Mouse (Mus musculus) heart, postnatal 10 days (tissue): ENCODE data around the gene Myl6b. TPM values are rescaled to one million over a fixed set of nuclear protein-coding genes. Genes with fewer than 3 reads are reported as not detected.

Source experiments
- DNase-seq, 2 experiments: peaks; one replicate each; pipeline ENCODE4 v3.0.0; 2021
- intact Hi-C: fragments of 180-260 bp; cut with DNase I; formaldehyde crosslinking; loops from one replicate; pipeline ENCODE4 v1.15.1; 2025
- total RNA-seq, 2 experiments: library from RNA; stranded (reverse); gene quantifications; 2 replicates each; pipeline ENCODE4 v1.2.3; 2021

Myl6b gene
- 1 to 10 TPM; 4.1 to 4.5 TPM for total RNA-seq

DNA sequence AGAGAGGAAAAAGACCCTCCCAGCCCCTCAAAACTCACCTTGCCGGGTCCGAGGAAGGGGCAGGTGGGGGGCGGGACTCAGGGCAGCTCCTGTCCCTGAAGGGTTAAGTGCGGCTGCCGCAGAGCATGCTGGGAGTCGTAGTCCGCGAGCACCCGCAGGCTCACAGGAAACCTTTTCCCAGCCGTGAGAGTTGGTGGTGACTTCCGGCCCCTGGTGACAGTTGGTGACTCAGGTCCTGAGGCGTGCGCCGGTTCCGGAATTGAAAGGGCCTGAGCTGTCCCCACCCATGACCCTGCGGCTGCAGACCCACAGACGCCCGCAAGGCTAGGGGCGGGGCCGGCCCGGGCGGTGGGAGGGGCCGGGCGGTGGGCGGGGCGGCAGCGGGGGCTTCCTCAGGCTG lies at the start of gene Myl6b:
Myl6b (minus strand) TSS at position 96 of the 400 bp plus-strand sequence.
- DNase-seq = peak; percentile 97 to 98
- intact Hi-C loops = loop anchor here (2.0 kb wide), 1 partner anchor 26 kb away; the partner anchor contains the start of gene Esyt1

DNA sequence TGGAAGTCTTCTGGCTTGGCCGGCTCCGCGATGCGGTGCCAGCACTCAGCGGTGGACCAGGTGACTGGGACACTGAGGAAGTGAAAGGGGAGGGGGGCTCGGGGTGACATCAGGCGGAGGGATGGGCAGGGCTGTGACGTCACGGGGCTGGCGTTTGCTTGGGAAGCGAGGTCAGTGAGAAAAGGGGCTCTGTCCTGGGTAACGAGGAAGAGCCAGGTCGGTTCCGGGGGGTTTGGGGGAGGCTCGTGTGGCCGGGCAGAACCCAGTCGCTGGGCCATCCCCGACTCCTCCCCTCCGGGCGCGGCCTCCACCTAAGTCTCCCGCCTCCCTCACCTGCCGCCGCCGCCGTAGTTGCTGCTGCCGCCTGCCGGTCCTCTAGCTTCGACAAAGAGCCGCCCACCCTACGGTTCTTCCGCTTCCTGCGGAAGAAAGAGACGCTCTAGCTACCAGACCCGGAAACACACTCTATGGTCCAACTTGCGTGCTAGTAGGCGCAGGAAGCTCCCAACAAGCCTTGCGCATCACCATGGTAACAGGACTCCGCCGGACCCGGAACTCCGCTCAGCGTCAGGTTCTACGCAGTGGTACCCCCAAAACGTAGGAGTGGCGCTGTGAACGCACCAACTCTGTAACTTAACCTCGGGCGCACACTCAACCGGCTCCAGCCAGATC lies 49.0 kb upstream of the Myl6b start, which contains the start of gene Zc3h10:
Zc3h10 (minus strand) TSS at position 414 of the 672 bp plus-strand sequence.
- peak; percentile 95 to 97 for DNase-seq
- intact Hi-C loops = no loop called here

DNA sequence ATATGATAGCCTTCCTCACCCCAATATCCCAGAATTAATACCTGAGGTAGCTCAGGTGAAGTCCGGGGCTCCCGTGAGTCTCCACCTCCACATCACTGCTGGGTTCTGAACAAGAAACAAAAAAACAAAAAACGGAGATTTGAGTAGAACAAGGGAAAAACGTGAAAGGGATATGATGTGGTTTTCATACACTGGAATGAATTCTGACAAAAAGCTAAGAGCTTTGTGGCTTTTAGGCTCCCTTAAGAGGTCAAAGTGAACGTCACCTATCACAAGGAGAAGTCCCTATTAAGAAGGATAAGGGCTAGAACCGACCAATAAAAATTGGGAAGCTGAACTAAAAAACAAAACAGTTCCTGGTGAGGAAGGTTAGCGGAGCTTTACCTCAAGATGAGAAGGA lies 48.3 kb upstream of the Myl6b start:
- intact Hi-C loops = loop anchor here (1.0 kb wide), 1 partner anchor 87 kb away; the partner anchor contains the start of gene Smarcc2
- no peak for DNase-seq

DNA sequence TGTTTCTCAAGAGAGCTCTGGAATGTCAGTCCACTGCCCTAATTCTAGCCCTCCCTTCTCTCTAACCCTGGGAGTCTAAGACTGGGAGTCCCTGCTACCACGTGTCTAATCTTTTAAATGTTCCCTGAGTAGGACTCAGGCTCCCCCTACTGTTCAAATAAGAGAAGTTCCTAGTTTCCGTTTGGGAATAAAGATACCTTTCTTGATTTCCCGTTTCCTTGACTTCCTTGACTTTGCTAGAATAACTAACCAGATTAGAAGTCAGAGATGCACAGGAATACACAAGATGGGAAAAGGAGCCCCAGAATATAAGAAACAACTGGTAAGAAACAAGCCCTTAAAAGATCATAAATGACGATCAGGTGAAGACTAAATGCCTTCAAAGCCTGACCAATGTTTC lies 47.9 kb upstream of the Myl6b start:
- DNase-seq = peak; percentile 48 to 50
- intact Hi-C loops = loop anchor here (1.0 kb wide), 1 partner anchor 87 kb away; the partner anchor contains the start of gene Smarcc2

DNA sequence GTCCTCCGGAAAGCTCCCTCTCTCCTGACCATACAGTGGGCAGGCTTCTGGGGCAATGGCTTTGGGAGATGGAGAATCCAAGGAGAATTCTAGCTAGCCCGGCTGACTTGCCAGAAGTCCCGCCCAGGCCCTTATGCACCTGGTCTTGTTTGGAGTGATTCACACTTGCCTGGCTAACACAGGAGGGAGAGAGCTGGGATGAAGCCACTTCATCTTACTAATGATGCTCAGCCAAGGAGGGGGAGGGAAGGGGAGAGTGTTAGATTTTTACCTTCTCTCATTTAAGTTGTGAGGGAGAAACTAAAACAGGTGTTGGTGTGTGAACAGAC lies 47.0 kb upstream of the Myl6b start:
- intact Hi-C loops = no loop called here

DNA sequence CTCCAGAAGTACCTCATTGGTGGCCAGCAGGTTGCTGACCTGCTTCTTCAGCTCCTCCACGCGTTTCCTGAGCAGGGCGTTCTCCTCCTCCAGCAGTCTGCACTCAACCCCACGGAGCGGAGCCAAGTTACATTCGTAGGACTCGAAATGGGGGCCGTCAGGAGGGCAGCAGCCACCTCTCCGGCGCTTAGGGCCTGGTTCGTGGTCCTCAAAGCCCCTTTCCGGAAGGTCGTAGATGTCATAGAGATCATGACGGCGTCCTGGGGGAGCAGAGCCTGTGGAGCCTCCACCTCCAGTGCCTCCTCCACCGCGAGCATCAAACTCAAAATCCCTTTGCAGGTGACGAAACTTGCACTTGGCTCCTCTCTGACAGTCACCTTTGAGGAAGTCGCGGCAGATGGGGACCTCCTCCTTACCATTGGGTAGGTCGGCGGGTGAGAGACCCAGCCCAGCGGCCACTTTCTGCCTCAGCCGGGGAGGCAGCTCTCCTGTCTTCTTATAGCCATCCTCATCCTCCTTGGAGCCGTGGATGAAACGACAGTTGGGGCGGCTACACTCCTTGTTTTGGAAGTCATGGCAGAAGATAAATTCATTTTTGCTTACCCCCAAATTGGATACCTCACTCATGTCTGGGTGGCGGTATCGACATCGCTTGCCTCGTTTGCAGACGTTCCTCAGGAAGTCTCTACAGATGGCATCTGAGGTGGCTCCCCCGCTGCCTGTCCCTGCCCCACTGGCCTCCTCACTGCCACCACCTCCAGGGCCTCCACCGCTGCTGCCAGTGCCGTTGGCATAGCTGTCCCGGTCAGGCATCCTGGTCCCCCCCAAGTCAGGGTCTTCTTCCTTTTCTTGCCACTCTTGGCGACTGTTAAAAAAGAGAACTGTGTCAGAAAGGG lies 46.4 kb upstream of the Myl6b start:
- DNase-seq = no peak
- intact Hi-C loops = loop anchor here (5.0 kb wide), 1 partner anchor 178 kb away; the partner anchor contains the start of gene Coq10a

More for the DNA sequence above, 47.0 kb upstream of the Myl6b start:
- DNase-seq = no peak

DNA sequence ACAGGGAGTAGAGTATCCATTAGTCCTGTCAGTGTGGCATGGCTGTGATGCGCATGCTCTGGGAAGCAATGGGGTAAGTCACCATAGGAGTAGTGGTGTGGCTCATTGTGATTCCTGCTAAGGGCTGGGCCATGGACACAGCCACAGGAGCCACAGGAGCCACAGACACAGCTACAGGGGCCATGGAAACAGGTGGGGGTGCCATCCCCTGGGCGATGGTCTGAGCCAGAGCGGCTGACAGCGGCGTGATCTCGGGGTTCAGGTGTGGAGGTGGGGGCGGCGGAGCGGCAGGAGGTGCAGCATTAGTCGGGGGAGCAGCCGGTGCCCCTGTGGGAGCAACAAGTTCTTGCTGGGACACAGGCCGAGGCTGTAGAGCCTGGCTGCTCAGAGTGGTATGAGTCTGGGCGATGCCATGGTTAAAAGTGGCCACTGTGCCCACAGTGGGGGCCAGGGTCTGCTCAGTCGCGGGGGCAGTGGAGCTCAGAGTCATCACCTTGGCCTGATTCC lies 45.7 kb upstream of the Myl6b start:
- intact Hi-C loops = loop anchor here (5.0 kb wide), 1 partner anchor 177 kb away; the partner anchor contains the start of gene Coq10a
- no peak for DNase-seq

DNA sequence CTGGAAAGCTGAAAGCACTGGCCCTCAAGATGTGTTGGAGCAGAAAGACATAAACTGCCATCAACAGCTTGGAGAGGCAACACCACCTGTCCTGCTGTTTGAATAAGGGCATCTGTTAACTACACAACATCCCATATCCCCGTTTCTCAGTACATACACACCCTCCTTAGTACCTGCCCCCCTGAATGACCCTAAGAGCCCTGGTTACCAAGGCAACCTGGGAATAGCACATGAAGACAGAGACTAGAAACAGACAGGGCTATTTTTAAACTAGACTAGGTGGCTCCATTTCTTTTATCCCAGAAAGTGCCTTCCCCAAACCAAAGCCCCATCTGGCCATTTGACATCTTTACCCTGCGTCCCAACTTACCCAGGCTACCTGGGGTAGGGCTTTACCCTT lies 44.6 kb upstream of the Myl6b start:
- intact Hi-C loops = loop anchor here (5.0 kb wide), 1 partner anchor 176 kb away; the partner anchor contains the start of gene Coq10a
- no peak for DNase-seq

DNA sequence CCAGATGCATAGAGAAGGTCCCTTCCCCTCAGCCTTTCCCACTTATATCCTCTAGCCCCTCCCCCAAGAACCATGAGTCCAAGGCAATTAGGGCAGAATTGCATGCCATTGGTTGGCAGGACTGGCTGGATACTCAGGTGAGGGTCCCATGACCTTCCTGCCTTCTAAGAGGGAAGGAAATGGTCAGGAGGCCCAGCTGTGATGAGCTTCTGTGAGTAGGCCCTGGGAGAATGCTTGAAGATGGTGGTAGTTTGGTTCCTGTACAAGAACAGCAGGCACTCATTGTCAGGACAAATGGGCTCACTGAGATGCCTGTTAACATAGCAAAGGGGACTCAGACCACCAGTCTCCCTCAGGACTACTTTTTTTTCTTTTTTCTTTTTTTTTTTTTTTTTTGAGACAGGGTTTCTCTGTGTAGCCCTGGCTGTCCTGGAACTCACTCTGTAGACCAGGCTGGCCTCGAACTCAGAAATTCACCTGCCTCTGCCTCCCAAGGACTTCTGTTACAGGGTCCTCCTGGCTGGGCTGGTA lies 39.9 kb upstream of the Myl6b start:
- intact Hi-C loops = no loop called here
- no peak for DNase-seq

DNA sequence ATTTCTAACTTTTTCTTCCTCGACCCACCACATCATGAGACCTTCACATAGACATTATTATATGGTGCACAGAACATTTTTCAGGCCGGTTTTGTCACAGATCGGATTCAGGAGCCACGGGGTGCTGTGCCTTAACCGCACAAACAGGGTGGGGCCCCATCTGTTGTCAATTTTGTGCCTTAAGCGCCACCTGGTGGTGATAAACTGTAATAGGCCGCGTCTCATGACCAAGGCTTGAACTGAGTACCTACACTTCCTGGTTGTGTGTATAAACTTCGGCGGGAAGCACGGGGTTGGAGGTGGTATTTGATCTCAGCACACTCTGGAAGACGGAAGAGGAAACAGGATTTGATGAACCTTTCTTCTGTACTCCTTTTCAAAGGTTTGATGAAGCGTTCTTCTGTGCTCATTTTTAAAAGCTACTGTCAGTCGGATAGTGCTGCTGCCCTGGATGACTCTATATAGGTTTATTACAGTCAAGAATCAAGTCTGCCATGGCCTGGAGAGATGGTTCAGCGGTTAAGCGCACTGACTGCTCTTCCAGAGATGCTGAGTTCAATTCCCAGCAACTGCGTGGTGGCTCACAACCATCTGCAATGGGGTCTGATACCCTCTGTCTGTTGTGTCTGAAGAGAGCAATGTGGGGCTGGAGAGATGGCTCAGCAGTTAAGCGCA lies 37.9 kb upstream of the Myl6b start:
- intact Hi-C loops = loop anchor here (2.0 kb wide), 2 partner anchors 18 to 126 kb away; partner anchors contain the start of genes Nabp2 and Rnf41
- DNase-seq = peak; percentile 93 to 95

DNA sequence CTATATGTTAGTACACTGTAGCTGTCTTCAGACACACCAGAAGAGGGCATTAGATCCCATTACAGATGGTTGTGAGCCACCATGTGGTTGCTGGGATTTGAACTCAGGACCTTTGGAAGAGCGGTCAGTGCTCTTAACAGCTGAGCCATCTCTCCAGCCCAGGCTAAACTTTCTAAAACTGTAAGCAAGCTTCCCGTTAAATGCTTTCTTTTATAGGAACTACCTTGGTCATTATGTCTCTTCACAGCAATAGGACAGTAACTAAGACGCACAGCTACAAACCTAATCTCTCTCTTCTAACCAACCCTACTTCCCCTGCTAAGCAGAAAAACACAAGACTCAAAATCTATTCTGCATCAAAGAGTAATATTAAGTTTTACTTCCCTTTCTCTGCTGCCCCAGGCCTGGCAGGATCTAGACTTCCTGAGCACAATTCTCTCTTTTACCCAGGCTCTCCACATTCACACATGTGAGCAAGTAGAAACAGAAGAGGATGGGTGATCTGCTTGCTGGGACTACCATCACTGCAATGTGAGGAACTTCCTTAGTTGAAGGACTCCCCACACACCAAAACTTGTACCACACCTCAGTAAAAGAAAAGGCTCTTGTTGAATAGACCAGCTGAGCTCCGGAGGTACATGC lies 37.3 kb upstream of the Myl6b start:
- intact Hi-C loops = loop anchor here (2.0 kb wide), 3 partner anchors 17 to 125 kb away; partner anchors contain the start of genes Nabp2, Rnf41 and Smarcc2
- no peak for DNase-seq

DNA sequence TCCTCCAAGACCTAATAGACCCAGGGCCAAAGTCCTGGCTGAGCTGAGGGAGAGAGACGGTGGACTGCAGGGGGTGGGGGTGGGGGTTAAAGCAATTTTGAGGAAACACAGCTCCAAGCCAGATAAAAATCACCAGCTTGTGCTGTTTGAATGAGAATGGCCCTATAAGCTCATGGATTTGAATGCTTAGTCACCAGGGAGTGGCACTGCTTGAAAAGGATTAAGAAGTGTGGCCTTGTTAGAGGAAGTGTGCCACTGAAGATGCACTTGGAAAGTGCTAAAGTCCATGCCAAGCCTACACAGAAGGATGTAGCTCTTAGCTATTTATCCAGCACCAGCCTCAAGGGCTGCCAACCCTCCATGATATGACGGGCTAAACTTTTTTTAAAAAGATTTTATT lies 36.7 kb upstream of the Myl6b start:
- no peak for DNase-seq
- intact Hi-C loops = loop anchor here (2.0 kb wide), 1 partner anchor 76 kb away; the partner anchor contains the start of gene Smarcc2

DNA sequence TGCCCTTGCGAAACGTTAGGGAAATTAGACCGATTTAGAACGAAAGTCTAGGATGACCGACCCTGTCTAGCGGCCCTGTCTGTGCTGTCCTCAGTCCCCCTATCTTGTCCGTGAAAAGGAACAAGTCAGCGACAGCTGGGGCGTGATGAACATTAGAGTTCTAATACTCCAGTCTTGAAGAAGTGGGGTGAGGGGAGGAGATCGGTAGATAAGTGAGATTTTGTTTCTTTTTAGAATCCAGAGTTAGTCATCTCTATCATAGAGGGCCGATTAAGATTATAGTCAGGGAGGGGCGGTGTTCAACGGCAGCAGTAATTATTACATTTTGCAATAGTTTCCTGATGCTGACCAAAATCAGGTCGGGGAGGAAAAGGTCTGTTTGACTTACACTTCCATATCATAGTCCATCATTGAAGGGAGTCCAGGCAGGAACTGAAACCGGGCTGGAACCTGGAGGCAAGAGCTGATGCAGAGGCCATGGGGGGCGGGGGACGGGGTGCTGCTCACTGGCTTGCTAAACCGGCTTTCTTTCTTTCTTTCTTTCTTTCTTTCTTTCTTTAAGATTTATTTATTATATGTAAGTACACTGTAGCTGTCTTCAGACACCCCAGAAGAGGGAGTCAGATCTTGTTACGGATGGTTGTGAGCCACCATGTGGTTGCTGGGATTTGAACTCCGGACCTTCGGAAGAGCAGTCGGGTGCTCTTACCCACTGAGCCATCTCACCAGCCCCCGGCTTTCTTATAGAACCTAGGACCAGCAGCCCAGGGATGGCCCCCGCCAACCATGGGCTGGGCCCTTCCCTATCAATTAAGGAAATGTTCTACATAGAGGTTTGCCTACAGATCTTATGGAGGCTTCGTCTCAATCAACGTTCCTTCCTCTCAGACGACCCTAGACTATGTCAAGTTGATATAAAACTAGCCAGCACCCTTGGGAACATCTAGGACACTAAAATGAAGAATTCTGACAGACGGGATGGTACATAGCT lies 28.2 kb upstream of the Myl6b start:
- no peak for DNase-seq
- intact Hi-C loops = loop anchor here (2.0 kb wide), 1 partner anchor 66 kb away; no protein-coding TSS in a partner anchor

DNA sequence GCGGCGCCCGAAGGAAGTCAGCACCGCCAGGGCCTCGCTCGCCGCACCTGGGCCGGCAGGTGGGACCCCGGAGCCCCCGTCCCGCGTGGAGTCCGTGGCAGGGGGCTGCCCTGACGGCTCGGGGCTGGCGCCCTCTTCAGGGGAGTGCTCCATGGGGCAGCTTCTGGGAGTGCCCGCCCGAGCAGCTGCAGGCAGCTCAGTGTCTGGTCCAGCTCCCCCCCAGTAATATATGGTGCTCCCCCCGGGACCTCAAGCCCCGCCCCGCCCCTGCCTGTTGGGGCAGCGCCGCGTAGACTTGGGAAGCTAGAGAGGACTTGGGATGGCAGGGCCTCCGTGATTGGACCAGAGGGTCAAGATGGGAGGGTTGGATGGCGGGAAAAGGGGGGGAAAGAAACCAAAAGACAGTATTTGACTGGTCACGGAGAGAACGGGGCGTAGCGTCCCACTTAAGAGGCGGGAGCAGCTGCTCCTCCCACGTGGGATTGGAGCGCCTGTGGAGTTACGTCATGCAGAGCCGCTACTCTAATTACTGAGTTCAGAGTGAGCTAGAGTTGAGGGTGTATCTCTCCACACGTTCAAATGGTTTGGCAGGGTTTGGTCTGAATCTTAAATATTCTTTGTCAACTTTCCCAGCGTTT lies 27.3 kb upstream of the Myl6b start, which contains the start of gene Esyt1:
Esyt1 (minus strand) TSS at position 201 of the 638 bp plus-strand sequence.
- DNase-seq = peak; percentile 95 to 97
- intact Hi-C loops = loop anchor here (2.0 kb wide), 2 partner anchors 27 to 65 kb away; partner anchors contain the start of gene Myl6b

DNA sequence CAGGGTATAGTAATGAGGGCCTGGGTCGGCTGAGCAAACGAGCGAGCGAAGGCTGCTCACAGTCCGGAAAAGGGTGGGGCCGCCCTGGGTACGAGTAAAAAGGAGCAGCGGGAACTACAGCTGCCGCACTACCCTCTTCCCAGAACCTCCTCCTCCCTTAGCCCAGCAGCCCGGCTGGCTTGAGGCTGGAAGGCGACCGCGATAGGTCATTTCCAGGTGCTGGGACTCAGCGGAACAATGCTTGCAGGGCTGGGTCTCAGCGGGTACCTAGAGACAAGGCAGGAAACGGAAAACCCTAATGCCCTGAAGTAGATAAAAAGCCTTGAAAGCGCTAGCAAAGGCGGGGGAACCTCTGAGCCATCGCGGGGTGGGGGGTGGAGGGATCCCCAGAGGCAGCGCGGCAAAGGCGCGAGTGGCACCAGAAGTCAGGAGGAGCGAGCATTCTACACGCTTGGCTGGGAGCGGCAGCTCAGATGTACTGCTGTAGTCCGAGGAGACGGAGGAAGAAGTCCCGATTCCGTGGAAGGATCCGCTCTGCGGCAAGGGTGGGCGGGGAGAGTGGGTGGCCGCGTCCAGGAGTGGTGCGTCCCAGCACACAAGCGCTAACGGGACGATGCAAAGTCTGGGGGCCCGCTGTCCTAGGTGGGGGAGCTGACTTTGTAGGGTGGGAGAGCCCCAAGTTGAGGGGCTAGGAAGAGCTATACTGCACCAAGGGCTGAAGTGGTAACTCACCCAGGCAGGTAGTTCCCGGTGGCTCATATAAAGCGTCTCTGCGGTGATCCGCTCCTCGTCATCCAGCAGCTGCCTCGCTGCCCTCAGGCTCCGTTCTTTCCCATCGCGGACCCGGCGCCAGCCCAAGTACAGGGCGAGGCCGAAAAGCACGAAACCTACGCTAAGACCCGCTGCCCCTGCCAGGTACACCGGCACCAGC lies 26.5 kb upstream of the Myl6b start:
- peak; percentile 66 to 76 for DNase-seq

DNA sequence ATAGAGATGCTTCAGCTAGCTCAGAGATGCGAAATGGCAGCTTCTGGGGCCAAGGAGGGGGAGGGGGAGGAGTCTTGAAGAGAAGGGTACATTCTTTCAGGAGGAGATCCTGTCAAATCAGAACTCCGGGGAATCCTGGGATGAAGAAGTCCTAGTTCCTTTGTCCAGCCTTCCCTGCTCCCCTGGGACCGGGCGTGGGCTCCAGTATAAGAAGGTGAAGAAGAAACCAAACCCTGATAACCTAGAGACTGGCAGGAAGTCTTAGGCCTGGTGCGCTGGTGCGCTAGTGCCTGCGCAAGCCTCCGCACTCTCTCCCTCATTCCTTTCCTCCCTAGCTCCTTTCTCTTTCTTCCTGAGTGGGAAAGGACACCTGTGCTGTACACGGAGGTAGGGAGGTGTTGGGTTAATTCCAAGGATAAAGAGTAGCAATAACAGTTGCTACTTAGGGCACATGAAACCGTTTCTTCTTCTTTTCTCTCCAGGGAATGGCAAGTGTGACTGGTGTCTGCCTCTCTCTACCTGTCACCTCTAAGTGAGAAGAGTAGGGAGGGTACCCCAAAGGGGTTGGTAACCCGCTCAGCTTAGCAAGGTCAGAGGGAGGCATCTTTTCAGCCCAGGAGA lies 25.7 kb upstream of the Myl6b start:
- no peak for DNase-seq
- intact Hi-C loops = loop anchor here (2.0 kb wide), 1 partner anchor 25 kb away; the partner anchor contains the start of gene Myl6b

More for the DNA sequence above, 26.5 kb upstream of the Myl6b start:
- intact Hi-C loops = loop anchor here (2.0 kb wide), 1 partner anchor 26 kb away; the partner anchor contains the start of gene Myl6b
